Mouse (Mus musculus): ENCODE measurements around the gene Zfp804b. TPM values are rescaled to one million over a fixed set of nuclear protein-coding genes. Genes with fewer than 3 reads are reported as not detected.

Gene Zfp804b
- polyA plus RNA-seq, 1 experiment: 0.35 TPM

GRCm38 (mm10) chr5:6769357-6769892 lies 575.1 kb downstream of the Zfp804b start:
- TF ChIP-seq CTCF (IDR thresholded peaks at IDR 0.05; ENCODE audit: extremely low read depth, insufficient read depth, low read length) (no peak), POLR2A (IDR thresholded peaks at IDR 0.05; ENCODE audit: extremely low read depth, insufficient read depth, low read length) (no peak)
- Histone ChIP-seq H3K4me3 (ENCODE audit: insufficient read depth, low read length) (no peak overlapping the region), H3K27ac (ENCODE audit: insufficient read depth, low read length) (no peak overlapping the region), H3K4me1 (ENCODE audit: control insufficient read depth, insufficient read depth, low read length) (no peaks in the 10 kb centered on the region)

Other genes with a start within 250 kb of the Zfp804b start
- not detected in 2 replicates for gene Tex47, start 40.6 kb downstream of the Zfp804b start, polyA plus RNA-seq (2012; rRNA removed)